Mouse (Mus musculus) embryonic facial prominence, embryonic 12.5 days (tissue): ENCODE data around the gene Sinhcaf. TPM values are rescaled to one million over a fixed set of nuclear protein-coding genes. Genes with fewer than 3 reads are reported as not detected.

Experiments
- ATAC-seq: fragments of 200-750 bp; cut with Nextera tagmentation; 2 replicates; pipeline ENCODE4 v1.8.0; 2017; ENCODE audit not compliant: insufficient number of reproducible peaks, insufficient read depth, low FRiP score, low TSS enrichment
- H3K27ac ChIP-seq: fragments of 300-500 bp; sonication (generic); 2 replicates; pipeline ENCODE4 v1.5.1; 2016; ENCODE audit warnings: mild to moderate bottlenecking
- H3K27me3 ChIP-seq: fragments of 300-500 bp; sonication (generic); 2 replicates; pipeline ENCODE4 v1.6.1; 2016; ENCODE audit warnings: mild to moderate bottlenecking, moderate library complexity
- H3K36me3 ChIP-seq: fragments of 300-500 bp; sonication (generic); 2 replicates; pipeline ENCODE4 v1.6.1; 2016; ENCODE audit warnings: mild to moderate bottlenecking
- H3K4me1 ChIP-seq: fragments of 300-500 bp; sonication (generic); 2 replicates; pipeline ENCODE4 v1.6.1; 2016
- H3K4me2 ChIP-seq: fragments of 300-500 bp; sonication (generic); replicated peaks from 2 replicates; pipeline ENCODE4 v1.6.1; 2016; ENCODE audit warnings: mild to moderate bottlenecking, moderate library complexity
- H3K4me3 ChIP-seq: fragments of 300-500 bp; sonication (generic); 2 replicates; pipeline ENCODE4 v1.5.1; 2016; ENCODE audit warnings: mild to moderate bottlenecking
- H3K9ac ChIP-seq: fragments of 300-500 bp; sonication (generic); 2 replicates; pipeline ENCODE4 v1.6.1; 2016; ENCODE audit warnings: mild to moderate bottlenecking, moderate library complexity
- H3K9me3 ChIP-seq: fragments of 300-500 bp; sonication (generic); 2 replicates; pipeline ENCODE4 v1.6.1; 2016; ENCODE audit warnings: mild to moderate bottlenecking, moderate library complexity
- WGBS: fragments of 180-500 bp; shearing (Covaris S2); methylation state at CpG from one replicate; pipeline ENCODE4 v1.1.7; 2016; 5-methylcytosine and 5-hydroxymethylcytosine counted together
- polyA plus RNA-seq: library from polyadenylated mRNA; unstranded; fragments of >200 nt; fragmentation: Nextera tagmentation; extraction: Ambion mirVana; gene quantifications from 2 replicates; pipeline ENCODE4 v1.2.1, GENCODE M21; 2016

Sinhcaf gene
- polyA plus RNA-seq, 1 experiment from 2014 or later, result 147 TPM

GRCm38 (mm10) chr6:148972059-148972848 lies 26.0 kb upstream of the Sinhcaf start:
- H3K27ac ChIP-seq, result peak overlapping the region; percentile 36; the same call in 1 of the 2 replicates
- H3K9ac ChIP-seq, result no peak overlapping the region
- 16% methylated on average over 9 of the region's 9 CpGs for WGBS

DNA sequence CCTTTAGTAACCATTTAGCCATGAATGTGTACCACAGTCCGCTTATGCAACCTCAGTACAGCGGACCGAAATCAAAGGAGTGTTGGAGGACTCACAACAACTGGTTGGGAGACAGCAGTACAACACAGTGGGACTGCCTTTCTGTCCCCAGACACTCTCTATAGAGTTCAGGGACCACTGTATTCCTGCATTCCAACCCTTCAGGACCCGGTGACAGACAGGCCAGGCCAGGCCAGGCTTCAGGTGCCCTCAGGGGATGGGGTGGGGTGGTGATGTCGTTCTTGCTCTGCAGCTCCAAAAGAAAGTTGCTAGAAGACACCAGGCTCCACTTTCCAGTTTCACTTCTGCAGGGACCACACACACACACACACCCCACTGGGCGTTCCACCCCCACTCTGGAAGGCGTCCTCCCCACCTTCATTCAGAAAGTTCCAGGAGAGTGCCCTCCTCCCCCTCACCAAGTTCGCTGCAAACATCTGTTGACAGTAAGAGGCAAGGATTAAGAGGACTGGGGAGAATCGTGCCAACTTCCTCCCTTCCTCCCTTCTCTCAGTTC lies 25.2 kb upstream of the Sinhcaf start:
- Histone ChIP-seq H3K27me3 (no peaks in the 10 kb centered on the region), H3K9me3 (no peaks in the 10 kb centered on the region), H3K9ac (no peak overlapping the region), H3K36me3 (no peaks in the 10 kb centered on the region), H3K4me2 (peak overlapping the region; percentile 25), H3K27ac (peak overlapping the region; percentile 36; the same call in 1 of the 2 replicates), H3K4me1 (peaks cover 14% of the 10 kb centered on the region), H3K4me3 (no peak overlapping the region)
- ATAC-seq, result peak; percentile 29; the same call in 1 of the 2 replicates
- WGBS, result 25% methylated on average over 9 of the region's 9 CpGs

More at GRCm38 (mm10) chr6:148972059-148972848, 26.0 kb upstream of the Sinhcaf start:
- ATAC-seq, result no peak
- H3K27me3 ChIP-seq, result no peaks in the 10 kb centered on the region
- no peaks in the 10 kb centered on the region for H3K36me3 ChIP-seq
- no peaks in the 10 kb centered on the region for H3K9me3 ChIP-seq
- H3K4me2 ChIP-seq, result peak overlapping the region; percentile 25
- H3K4me1 ChIP-seq, result peaks cover 14% of the 10 kb centered on the region
- no peak overlapping the region for H3K4me3 ChIP-seq

DNA sequence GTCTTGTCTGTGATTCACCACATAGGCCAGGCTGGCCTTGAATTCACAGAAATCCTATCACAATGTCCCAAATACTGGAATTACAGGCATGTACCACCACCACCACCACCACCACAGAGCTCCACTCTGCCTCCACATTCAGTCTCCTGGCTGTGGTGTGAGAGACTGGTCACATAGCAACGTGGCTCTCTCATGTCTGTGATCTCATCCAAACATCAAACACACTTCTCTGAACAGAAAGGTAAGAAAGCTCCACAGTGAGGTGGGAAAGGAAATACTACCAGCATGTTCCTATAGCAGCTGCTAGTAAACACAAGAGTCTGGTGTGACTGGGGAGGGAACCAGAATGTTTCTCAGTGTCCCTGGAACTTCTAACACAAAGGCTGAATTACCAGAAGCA lies 15.0 kb upstream of the Sinhcaf start:
- no peaks in the 10 kb centered on the region for H3K36me3 ChIP-seq
- no peak for ATAC-seq
- no peak overlapping the region for H3K9ac ChIP-seq
- H3K9me3 ChIP-seq, result no peaks in the 10 kb centered on the region
- H3K4me3 ChIP-seq, result no peak overlapping the region
- WGBS, result 50% methylated on average over 1 of the region's 1 CpGs
- H3K27me3 ChIP-seq, result no peaks in the 10 kb centered on the region
- no peak overlapping the region for H3K27ac ChIP-seq
- H3K4me2 ChIP-seq, result no peak overlapping the region
- H3K4me1 ChIP-seq, result no peaks in the 10 kb centered on the region

- Histone ChIP-seq H3K27me3 (no peaks in the 10 kb centered on the region), H3K27ac (no peak overlapping the region)
- no peak for ATAC-seq
Observed at GRCm38 (mm10) chr6:148959540-148960238, 13.4 kb upstream of the Sinhcaf start.

GRCm38 (mm10) chr6:148958712-148959111 lies 12.4 kb upstream of the Sinhcaf start:
- Histone ChIP-seq H3K9me3 (no peaks in the 10 kb centered on the region), H3K36me3 (no peaks in the 10 kb centered on the region), H3K4me1 (no peaks in the 10 kb centered on the region), H3K4me2 (no peak overlapping the region), H3K27ac (no peak overlapping the region), H3K9ac (no peak overlapping the region), H3K4me3 (no peak overlapping the region), H3K27me3 (no peaks in the 10 kb centered on the region)
- no peak for ATAC-seq
- 91% methylated on average over 1 of the region's 1 CpGs for WGBS

More at GRCm38 (mm10) chr6:148959540-148960238, 13.4 kb upstream of the Sinhcaf start:
- H3K36me3 ChIP-seq, result no peaks in the 10 kb centered on the region
- 52% methylated on average over 4 of the region's 4 CpGs for WGBS
- no peaks in the 10 kb centered on the region for H3K9me3 ChIP-seq
- H3K4me1 ChIP-seq, result no peaks in the 10 kb centered on the region
- no peak overlapping the region for H3K4me3 ChIP-seq
- H3K4me2 ChIP-seq, result no peak overlapping the region
- no peak overlapping the region for H3K9ac ChIP-seq

- no peaks in the 10 kb centered on the region for H3K27me3 ChIP-seq
- H3K4me2 ChIP-seq, result no peak overlapping the region
- WGBS, result 82% methylated on average over 3 of the region's 3 CpGs
Observed at GRCm38 (mm10) chr6:148957046-148957445, 10.8 kb upstream of the Sinhcaf start.

DNA sequence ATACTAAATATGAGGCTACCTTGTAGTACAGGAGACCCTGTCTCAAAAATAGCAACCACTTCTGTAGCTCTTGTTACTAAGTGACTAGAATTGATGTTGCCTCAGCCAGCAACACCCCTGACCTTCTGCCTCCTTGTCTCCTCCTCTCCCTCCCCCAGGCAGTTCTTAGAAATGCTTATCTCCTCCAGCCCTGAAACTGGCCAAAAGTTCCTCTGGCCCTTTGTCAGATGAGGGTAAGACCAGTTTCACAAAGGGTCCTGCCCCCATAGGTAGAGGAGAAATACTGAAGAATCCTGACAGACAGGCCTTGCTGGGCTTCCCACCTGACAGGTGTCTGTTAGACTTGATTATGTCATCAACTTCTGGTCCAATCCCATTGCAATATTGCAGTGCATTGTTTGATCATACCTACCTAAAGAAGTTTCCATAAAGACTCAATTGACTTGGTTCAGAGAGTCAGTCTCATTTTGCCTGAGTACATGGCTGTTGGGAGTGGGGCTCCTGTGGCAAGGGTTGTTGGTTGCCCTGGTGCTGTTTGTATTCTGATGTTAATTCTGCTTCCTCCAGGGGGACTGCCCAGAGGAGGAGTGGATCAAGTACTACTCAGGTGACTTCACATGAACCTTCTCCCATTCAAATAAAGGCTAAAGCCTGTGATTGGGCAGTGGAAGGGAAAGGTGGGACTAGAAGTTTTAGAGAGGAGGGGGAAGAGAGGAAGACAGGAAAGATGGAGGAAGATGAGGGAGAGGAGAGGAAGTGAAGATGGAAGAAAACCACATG lies 9.6 kb upstream of the Sinhcaf start:
- H3K4me1 ChIP-seq, result no peaks in the 10 kb centered on the region
- H3K4me2 ChIP-seq, result no peak overlapping the region
- no peaks in the 10 kb centered on the region for H3K27me3 ChIP-seq
- no peak overlapping the region for H3K9ac ChIP-seq
- no peaks in the 10 kb centered on the region for H3K36me3 ChIP-seq
- no peak for ATAC-seq
- H3K4me3 ChIP-seq, result no peak overlapping the region
- H3K27ac ChIP-seq, result no peak overlapping the region
- no peaks in the 10 kb centered on the region for H3K9me3 ChIP-seq

More at GRCm38 (mm10) chr6:148957046-148957445, 10.8 kb upstream of the Sinhcaf start:
- no peak overlapping the region for H3K9ac ChIP-seq
- no peaks in the 10 kb centered on the region for H3K9me3 ChIP-seq
- H3K36me3 ChIP-seq, result no peaks in the 10 kb centered on the region
- H3K27ac ChIP-seq, result no peak overlapping the region
- no peak overlapping the region for H3K4me3 ChIP-seq
- no peak for ATAC-seq
- no peaks in the 10 kb centered on the region for H3K4me1 ChIP-seq

DNA sequence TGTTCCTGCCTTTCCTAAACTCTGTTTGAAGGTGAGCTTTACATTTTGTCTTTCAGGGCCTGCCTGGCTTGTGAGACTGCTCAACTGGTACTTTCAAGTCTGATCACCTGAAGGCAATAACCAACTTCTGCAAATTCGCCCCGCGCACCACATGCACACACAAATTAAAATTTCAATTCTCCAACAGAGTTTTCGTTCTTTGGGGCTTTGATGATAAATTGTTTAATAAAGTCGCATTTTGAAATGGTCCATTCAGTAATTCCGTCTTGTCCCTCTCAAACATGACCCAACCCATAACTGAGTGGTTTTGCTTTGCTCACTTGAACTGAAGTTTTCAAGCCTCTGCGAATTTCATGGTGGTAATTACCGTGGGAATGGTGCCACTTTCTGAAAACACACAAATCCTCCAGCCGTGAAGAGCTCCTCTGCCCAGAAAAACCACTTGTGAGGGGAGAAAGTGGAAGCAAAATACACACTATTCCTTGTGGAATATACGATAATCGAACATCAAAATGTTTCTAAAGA lies 676 bp upstream of the Sinhcaf start:
- peak overlapping the region; percentile 57 for H3K4me2 ChIP-seq
- no peak for ATAC-seq
- peak overlapping the region; percentile 94 for H3K27ac ChIP-seq
- H3K9me3 ChIP-seq, result no peaks in the 10 kb centered on the region
- H3K36me3 ChIP-seq, result no peaks in the 10 kb centered on the region
- H3K4me3 ChIP-seq, result peak overlapping the region; percentile 87
- H3K9ac ChIP-seq, result peak overlapping the region; percentile 98
- 33% methylated on average over 11 of the region's 11 CpGs for WGBS
- no peaks in the 10 kb centered on the region for H3K27me3 ChIP-seq
- peaks cover 10% of the 10 kb centered on the region; the same call in 1 of the 2 replicates for H3K4me1 ChIP-seq

- Histone ChIP-seq H3K4me3 (peak overlapping the region; percentile 87), H3K27ac (peak overlapping the region; percentile 94), H3K9me3 (no peaks in the 10 kb centered on the region), H3K36me3 (no peaks in the 10 kb centered on the region), H3K4me2 (peak overlapping the region; percentile 63), H3K27me3 (no peaks in the 10 kb centered on the region), H3K9ac (peak overlapping the region; percentile 98), H3K4me1 (peaks cover 15% of the 10 kb centered on the region; the same call in 1 of the 2 replicates)
- peak; percentile 23; the same call in 1 of the 2 replicates for ATAC-seq
- WGBS, result under 1% methylated on average over 75 of the region's 75 CpGs
Observed at GRCm38 (mm10) chr6:148945509-148946408, 508 bp downstream of the Sinhcaf start.

DNA sequence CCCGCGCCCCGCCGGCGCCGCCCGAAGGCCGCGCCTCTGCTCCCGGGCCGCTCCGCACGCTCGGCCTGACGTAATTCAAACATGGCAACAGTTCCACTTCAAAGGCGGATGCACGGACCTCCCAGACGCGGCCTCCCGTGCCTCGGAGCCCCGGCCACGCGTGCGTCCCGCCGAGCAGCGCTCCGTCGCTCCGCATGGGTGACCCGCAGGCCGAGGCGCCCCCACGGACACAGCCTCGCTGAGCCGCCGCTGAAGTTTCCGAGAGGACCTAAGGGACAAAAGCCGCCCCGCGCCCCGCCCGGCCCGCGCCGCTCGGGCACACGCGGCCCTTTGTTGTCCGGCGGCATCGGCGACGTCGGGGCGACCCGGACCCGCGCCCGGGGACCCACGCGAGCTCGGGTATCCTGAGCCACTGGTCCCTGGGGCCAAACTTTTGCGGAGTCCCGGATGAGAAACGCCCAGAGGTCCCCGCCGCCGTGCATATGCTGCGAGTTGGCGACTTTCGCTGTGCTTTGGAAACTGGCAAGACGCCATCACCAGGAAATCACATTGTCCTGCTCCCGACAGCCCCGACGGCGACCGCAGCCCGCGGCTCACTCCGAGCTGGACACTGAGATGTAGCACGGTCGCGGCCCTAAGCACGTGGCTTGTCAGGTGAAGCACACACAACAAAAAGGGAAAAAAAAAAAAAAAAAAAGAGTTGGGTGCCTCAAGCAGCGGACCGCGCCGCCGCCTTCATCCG lies 1.3 kb downstream of the Sinhcaf start:
- peak; percentile 31 for ATAC-seq
- Histone ChIP-seq H3K4me3 (peak overlapping the region; percentile 87), H3K27ac (peak overlapping the region; percentile 94), H3K9ac (peak overlapping the region; percentile 98), H3K36me3 (no peaks in the 10 kb centered on the region), H3K27me3 (no peaks in the 10 kb centered on the region), H3K4me2 (peak overlapping the region; percentile 63), H3K9me3 (no peaks in the 10 kb centered on the region), H3K4me1 (peaks cover 15% of the 10 kb centered on the region; the same call in 1 of the 2 replicates)
- WGBS, result under 1% methylated on average over 88 of the region's 92 CpGs
